Mouse (Mus musculus) Muller cell, postnatal 12 days (primary cell): ENCODE results near the gene Adora2a.
"Not testable (repeated sequence)": the region's sequence is repeated elsewhere in the genome, so short reads cannot be mapped to it uniquely, and the experiment has no call there.

Experiments
- DNase-seq: peaks from one replicate; pipeline ENCODE4 v3.0.0-alpha.2; 2015; ENCODE audit errors: inconsistent ontology term

The Adora2a gene

GRCm38 (mm10) chr10:75314190-75314980 is 2.3 kb upstream of the Adora2a start:
- DNase-seq = no peak

GRCm38 (mm10) chr10:75315756-75316155 is 921 bp upstream of the Adora2a start:
- DNase-seq = no peak

DNA sequence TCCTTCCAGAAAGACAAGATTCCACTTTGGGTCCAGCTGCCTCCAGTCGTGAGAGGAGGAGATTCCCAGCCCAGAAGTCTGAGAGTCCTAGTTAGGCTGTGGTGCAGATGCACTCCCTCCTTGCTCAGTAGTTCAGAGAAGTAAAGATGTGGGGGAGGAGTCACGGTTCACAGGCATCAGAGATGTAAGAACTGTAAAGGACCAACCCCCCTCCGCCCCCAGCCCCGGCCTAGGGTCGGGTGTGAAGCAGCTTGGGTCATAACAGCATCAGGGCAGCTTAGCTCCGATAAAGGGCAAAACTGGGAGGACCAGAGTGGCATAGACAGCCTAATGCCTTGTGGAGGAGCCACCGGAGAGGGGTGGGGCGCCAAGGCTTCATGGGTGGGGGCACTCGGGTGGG is 205 bp upstream of the Adora2a start:
- DNase-seq = no peak

DNA sequence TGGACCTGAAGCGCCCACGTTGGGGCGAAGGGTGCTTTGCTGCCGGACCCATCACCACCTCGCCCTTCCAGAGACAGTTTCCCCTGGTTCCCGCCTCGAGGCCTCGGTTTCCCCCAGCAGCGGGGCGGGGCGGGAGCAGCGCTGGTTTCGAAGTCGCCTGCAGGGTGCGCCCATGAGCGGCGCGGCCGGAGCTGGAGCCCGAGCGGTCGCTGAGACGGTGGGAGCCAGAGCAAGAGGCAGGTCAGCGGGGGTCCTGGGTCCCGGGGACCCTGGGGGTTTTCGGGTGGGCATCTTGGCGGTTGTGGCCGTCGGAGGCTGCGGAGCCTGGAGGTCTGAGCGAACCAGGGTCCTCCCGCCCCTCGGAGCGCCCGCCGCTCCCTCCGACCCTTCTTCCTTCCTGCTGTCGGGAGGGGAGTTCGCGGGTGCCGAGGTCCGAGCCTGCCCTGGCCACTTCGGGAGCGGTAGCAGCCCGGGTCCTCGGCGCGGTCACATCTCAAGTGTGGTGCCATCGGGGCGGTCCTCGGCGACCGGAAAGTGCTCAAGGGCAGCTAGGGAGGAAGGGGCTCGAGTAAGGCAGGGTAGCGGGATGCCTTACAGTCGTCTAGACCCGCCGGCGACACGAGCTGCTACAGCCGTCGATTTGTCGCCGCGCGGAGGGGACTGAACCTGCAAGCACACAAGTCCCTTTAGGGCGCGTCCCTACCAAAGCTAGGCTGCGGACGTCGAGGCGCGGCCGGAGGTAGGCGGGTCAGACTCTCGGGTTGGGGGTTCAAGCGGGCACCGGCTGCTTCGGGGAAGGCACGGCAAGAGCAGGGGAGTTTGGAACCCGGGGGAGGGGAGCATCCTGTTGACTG is 458 bp downstream of the Adora2a start:
- DNase-seq = peak; percentile 43

- DNase-seq = no peak
These were observed 1.5 kb downstream of the Adora2a start for GRCm38 (mm10) chr10:75318206-75318605.

GRCm38 (mm10) chr10:75320321-75320720 is 3.6 kb downstream of the Adora2a start:
- no peak for DNase-seq

- DNase-seq = no peak
These were observed 6.3 kb downstream of the Adora2a start for GRCm38 (mm10) chr10:75322966-75323365.

DNA sequence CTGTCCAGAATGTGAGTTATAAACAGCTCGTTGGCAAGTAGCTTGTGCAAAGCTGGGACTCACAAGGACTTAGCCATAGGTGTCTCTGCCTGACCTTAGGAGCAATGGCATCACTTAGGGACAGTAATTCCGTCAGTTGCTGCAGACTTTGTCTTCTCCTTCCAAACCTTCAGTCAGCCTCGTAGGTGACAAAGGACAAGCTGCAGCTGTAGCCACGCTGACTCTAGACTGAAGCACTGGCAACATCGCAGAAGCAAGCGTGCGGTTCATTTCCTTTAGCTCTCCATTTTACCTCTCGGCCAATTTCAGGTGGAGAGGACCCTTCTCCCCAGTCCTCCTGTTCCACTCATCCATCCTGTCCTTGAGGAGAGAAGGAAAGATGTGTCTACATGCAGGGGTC is 7.3 kb downstream of the Adora2a start:
- no peak for DNase-seq

DNA sequence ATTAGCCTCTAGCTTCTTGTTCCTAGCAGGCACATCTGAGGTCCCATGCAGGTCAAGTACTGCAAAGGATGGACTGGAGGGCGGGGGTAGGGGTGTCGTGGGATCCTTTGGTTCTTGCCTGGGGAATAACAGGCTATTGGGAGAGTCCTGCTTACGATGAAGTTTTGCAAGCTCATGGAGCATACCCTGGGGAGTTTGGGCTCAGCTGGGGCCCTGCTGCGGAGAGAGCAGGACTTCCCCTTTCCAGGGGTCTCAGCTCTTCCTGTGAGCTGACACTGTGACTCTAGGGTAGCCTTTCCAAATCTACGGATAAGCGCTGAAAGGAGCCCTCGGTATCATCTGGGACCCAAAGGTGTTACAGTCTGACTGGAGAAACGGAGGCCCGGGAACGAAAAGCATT is 7.7 kb downstream of the Adora2a start:
- no peak for DNase-seq

GRCm38 (mm10) chr10:75325821-75326220 is 9.1 kb downstream of the Adora2a start:
- no peak for DNase-seq

DNA sequence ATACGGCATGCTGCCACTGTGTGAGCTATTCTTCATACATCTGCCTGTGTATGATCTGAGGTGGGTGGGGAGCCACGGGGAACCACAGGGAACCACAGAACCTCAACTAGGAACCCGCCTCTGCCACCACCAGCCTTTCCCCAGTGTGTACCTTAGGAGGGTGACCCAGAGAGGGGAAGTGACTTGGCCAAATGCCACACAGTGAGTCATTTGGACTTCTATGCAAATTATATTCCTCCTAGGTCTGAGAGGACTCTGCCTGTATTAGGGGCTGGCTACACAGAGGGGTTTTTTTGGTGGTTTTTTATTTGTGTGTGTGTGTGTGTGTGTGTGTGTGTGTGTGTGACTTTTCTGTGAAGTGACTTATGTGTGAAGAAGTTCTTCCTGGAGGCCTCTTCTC is 9.9 kb downstream of the Adora2a start:
- DNase-seq = peak; percentile 35

DNA sequence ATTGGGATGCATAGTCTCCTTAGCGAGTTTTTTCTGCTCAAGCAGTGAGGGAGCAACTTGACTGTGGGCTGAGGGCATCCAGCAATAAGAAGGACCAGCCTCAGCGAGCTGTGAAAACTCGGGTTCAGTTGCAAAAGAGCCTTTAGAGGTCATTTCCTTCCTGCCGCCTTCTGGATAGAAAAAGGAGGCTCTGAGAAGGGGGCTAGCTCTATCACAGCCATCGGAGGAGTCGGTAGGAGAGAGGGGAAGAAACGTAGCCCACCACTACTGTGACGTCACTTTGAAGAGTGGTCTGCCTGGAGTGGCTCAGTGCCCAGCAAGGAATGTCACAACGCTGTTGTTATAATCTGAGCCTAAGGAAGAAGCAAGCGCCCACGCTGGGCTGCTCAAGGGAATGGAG is 10.4 kb downstream of the Adora2a start:
- no peak for DNase-seq

DNA sequence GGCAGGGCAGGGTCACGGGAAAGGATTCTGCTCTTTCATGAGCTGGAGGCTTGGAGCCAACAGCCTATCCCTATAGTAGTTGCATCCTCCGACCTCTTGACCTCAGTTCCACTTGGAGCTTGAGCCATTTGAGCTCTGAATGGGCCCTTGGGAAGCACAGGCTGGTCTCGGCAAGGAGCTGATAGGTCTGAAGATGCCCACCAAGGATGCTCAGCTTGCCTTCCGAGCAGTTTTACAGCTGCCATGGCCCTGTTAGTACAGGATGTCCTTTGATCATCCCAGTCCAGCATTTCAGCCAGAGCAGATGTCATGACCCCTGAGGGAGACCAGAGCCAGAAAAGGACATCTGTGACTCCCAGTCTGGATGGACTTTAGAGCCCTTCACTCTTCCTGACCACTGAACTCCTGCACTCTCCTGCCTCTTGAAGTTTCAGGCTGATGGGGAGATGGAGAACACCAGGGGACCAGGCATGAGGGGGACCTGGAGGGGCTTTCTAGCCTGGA is 11.6 kb downstream of the Adora2a start:
- no peak for DNase-seq

DNA sequence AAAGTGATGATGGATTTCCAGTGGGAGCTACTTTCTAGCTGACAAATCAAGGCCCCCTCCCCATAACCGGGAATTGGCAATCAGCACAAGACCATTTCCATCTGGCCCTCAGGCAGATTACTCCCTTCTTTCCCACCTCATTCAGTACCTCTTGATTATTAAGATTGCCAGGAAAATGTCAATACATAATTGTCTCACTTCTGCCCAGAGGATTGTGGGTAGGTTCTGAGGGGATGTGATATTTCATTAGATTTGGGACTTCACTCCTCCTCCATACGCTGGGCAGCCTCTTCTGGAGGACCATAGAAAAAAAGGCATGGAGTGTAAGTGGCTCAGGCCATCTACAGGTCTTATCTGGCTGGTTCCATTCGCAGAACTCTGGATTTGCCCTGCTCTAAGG is 15.6 kb downstream of the Adora2a start:
- no peak for DNase-seq

GRCm38 (mm10) chr10:75333176-75333776 is 16.6 kb downstream of the Adora2a start:
- no peak for DNase-seq

- no peak for DNase-seq
These were observed 17.5 kb downstream of the Adora2a start for GRCm38 (mm10) chr10:75334175-75334574.

- no peak for DNase-seq
These were observed 18.4 kb downstream of the Adora2a start for GRCm38 (mm10) chr10:75335075-75335474.

GRCm38 (mm10) chr10:75337231-75337630 is 20.6 kb downstream of the Adora2a start:
- DNase-seq = no peak

DNA sequence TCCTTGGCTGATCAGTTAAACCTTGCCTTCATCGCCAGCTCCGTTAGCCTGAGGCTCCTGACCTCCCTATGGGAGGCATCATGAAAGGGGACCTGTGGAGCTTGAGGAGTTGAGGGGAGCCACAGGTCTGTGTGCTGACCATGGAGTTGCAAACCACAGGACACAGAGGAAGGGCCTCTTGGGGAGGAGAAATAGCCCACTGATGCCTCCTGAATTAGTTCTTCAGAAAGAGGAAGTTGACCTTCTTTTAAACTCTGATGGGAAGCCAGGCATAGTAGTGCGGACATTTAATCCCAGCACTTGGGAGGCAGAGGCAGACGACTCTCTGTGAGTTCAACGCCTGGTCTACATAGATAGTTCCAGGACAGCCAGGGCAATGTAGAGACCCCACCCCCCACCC is 22.2 kb downstream of the Adora2a start:
- DNase-seq = no peak

DNA sequence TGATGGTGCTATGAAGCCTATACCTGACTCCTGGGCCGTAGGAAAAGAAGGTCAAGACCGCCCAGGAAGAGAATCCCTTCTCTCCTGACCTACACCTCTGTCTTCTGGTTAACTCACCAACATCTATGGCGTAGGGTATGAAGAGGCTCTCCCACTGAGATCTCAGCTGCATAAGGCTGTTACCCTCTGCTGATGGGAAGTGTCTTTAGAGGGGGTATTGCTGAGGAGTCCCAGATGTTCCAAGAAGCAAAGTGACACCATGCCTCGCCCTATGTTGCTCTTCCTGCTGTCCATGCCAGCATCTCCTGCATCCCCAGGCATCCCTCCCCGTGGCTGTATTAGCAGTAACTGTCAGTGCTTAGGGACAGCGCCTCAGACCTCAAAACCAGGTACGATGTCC is 22.7 kb downstream of the Adora2a start:
- DNase-seq = no peak

GRCm38 (mm10) chr10:75341936-75342335 is 25.3 kb downstream of the Adora2a start:
- no peak for DNase-seq

GRCm38 (mm10) chr10:75344563-75344962 is 27.9 kb downstream of the Adora2a start:
- not testable (repeated sequence) for DNase-seq
